Comparison of ENCODE assay signal across 21 mouse cellular contexts in the genomic region with DNA sequence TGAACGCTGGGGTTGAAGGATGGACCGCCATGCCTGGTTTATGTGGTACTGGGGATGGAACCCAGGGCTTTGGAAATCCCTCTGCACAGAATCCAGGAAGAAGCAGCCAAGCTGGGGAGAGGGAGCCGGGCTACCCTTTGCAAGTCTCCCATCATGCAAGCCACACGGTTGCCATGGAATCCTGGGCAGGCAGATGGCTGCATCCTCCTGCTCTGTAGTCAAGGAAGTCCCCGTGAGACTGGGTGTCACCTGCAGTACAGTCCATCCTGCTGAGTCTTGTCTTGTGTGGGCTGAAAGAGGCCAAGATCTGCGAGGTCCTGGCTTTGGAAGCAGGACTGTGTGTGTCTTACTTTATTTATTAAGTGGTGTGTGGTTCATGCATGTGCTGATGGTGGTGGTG.
DNase-seq lines count a peak whose midpoint lies in the region; TF ChIP-seq lines count a peak whose summit lies in the region.
"Had no signal": no experiment of that assay in that cellular context is flagged by ENCODE, and none has a peak within 500 bp of the region (broad histone marks: within the 10 kb centered on the region; RNA-seq: fewer than 3 reads in every experiment).

No protein-coding gene starts in this region.

- no peak for TF ChIP-seq CTCF in left cerebral cortex, adult 2 months (IDR thresholded peaks at IDR 0.05)
- no peak for TF ChIP-seq CTCF in brain, embryonic 14.5 days (IDR thresholded peaks at IDR 0.05; ENCODE audit: borderline replicate concordance, extremely low read depth, insufficient read depth, insufficient read length)

- peak overlapping the region; percentile 8; the same call in 1 of the 2 replicates for H3K27ac ChIP-seq in left cerebral cortex, adult 2 months
- H3K27ac ChIP-seq: forebrain, embryonic 13.5 days; heart, adult 2 months; limb, embryonic 15.5 days; liver, embryonic 15.5 days; macrophage; midbrain, embryonic 10.5 days; neural tube, embryonic 13.5 days had no signal

- intact Hi-C loops in left cerebral cortex, adult 2 months (cut with DNase I) = loop anchor here (5.0 kb wide), 2 partner anchors 84 to 111 kb away; no protein-coding TSS in a partner anchor
- intact Hi-C loops in left cerebral cortex, postnatal 36 days (cut with DNase I) = no loop called here

- peak; percentile 6 to 24 for DNase-seq in frontal cortex, postnatal 36 days (ENCODE audit: low spot score in 2 of 2)
- no peak for DNase-seq in frontal cortex, postnatal 10 days (ENCODE audit: low spot score in 2 of 2)
- peak; percentile 17 to 26 for DNase-seq in left cerebral cortex, adult 2 months (ENCODE audit: extremely low spot score in 1 of 2, low spot score in 2 of 2)
- DNase-seq in left cerebral cortex, adult 11 months (ENCODE audit: low spot score) = no peak
- DNase-seq in brain, embryonic 14.5 days (ENCODE audit: low read depth) = peak; percentile 33
- peak; percentile 18 to 24 for DNase-seq in left cerebral cortex, postnatal 36 days (ENCODE audit: low spot score in 2 of 2)
- DNase-seq in embryo, embryonic 9.5 days (ENCODE audit: extremely low spot score) = no peak
- DNase-seq: adrenal gland, postnatal 36 days; B cell, adult 2 months; cerebellum, adult 2 months; cerebellum, postnatal 36 days; gastrocnemius, postnatal 10 days; heart, adult 2 months; heart, postnatal 36 days; kidney, adult 2 months had no signal

- H3K4me3 ChIP-seq in left cerebral cortex, adult 2 months = no peak overlapping the region
- H3K4me3 ChIP-seq: forebrain, embryonic 13.5 days; heart, adult 2 months; limb, embryonic 15.5 days; liver, embryonic 15.5 days; midbrain, embryonic 10.5 days; neural tube, embryonic 13.5 days had no signal

- TF ChIP-seq POLR2A in brain, embryonic 14.5 days (IDR thresholded peaks at IDR 0.05; ENCODE audit: borderline replicate concordance, extremely low read depth, insufficient read depth, insufficient read length, poor library complexity, severe bottlenecking) = no peak

Comparison
In these comparisons a context has a peak if more than half of its experiments do, and no peak if none do; other contexts are left out.
1. DNase-seq: peak in frontal cortex, postnatal 36 days (2 of 2), left cerebral cortex, adult 2 months (2 of 2), brain, embryonic 14.5 days (single experiment) and left cerebral cortex, postnatal 36 days (2 of 2); none in frontal cortex, postnatal 10 days (0 of 2), left cerebral cortex, adult 11 months (single experiment) and embryo, embryonic 9.5 days (single experiment).